Mouse (Mus musculus): ENCODE data around the gene Eda. TPM values are rescaled to one million over a fixed set of nuclear protein-coding genes. Genes with fewer than 3 reads are reported as not detected.

Gene Eda
- not detected in 2 replicates for total RNA-seq (2017)

DNA sequence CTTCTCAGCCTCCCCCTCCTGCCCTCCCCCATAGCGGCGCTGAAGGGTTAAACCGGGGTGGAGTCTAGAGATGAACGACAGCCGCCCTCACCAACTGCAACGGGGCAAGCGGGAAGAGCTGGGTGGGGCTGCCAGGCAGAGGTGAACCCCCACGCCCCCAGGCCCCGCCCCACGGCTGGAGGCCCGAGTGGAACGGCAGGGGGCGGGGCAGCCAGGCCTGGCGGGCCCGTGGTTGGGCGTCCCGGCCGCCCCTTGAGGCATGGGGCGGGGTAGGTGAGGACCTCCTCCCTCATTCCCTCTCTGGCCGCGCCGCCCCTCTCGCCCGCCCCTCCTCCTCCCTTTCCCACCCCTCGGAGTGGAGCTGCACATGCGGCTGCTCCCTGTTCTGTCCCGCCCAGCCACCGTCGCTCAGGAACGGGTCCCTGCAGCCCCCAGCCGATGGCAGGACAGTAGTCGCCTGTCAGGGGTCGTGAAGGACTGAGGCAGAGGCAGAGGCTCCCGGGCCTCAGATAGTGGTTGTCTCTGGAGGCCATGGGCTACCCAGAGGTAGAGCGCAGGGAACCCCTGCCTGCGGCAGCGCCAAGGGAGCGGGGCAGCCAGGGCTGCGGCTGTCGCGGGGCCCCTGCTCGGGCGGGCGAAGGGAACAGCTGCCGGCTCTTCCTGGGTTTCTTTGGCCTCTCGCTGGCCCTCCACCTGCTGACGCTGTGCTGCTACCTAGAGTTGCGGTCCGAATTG lies at the start of gene Eda:
TSS of gene Eda (plus strand) at position 357 of the 735 bp plus-strand sequence.
- ATAC-seq (ENCODE audit: extremely low read depth, insufficient number of reproducible peaks, low FRiP score, poor library complexity, severe bottlenecking): peak; percentile 36; the same call in 1 of the 2 replicates

DNA sequence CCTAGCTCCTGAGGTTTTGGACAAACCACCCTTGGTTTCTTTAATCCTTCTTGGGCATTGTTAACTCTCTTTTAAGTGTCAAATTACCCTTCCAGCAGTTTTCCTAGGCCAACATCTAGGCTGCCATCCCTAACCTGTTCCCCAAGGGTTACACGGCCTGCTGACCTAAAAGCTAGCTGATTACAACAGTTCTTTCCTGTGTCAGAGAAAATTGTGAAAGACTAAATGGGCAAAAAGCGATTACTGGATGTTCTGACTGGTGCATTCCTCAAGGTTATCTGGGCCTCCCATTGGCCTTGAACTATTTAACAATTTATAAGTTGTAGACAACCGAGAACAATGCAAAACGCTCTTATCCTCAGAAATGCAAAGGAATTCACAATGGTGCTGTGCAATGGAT lies 14.4 kb upstream of the Eda start:
- ATAC-seq (ENCODE audit: extremely low read depth, insufficient number of reproducible peaks, low FRiP score, poor library complexity, severe bottlenecking): no peak

DNA sequence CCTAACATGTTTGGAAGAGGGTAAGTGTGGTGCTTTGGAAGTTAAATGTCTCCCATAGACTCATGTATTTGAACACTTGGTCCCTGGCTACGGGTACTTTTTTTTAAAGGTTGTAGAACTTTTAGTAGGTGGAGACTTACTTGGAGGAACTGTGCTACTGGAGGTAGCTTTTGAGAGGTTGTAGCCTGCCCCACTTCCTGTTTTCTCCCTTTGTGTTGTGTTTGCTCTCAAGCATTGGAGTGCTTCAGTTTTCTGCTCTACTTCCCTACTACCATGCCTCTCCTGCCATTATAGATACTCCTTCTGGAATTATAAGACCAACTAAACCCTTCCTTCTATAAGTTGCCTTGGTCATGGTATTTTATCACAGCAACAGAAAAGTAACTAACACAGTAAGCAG lies 5.3 kb upstream of the Eda start:
- ATAC-seq (ENCODE audit: extremely low read depth, insufficient number of reproducible peaks, low FRiP score, poor library complexity, severe bottlenecking): no peak

DNA sequence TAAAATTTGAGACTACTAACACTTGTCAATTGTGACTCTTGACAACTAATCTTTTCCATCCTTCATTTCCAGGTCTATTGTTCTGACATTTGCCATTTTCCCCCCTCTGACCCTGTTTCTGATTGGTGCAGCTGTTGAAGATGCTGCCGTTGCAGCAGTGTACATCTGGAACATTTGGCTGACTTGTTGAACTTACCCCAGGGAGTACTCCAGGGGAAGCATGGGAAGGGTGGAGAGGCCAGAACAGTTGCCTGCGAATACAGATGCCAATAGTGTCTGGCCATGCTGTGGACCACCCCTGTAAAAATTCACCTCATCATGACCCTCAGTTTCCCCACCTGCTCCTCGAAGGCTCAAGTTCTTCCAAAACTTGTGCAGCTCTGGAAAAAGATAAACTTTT lies 1.0 kb upstream of the Eda start:
- no peak for ATAC-seq (ENCODE audit: extremely low read depth, insufficient number of reproducible peaks, low FRiP score, poor library complexity, severe bottlenecking)

DNA sequence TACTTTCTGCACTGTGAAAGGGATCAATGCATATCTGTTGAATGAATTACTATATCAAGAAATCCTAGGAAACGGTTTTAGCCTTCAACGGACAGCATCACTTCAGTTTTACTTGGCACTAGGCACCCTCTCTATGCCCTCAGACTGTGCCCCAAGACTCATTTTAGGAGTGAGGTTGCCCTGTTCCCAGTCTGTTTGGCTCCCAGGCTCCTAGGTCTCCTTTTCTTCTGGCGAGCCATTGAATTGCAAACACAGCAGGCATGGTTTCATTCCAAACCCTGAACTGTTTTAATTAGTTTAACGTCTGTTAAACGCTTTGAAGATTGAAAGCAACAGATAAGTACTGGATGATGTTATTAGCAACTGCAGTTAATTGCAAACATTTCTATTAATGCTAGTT lies 603 bp upstream of the Eda start:
- ATAC-seq (ENCODE audit: extremely low read depth, insufficient number of reproducible peaks, low FRiP score, poor library complexity, severe bottlenecking): no peak

DNA sequence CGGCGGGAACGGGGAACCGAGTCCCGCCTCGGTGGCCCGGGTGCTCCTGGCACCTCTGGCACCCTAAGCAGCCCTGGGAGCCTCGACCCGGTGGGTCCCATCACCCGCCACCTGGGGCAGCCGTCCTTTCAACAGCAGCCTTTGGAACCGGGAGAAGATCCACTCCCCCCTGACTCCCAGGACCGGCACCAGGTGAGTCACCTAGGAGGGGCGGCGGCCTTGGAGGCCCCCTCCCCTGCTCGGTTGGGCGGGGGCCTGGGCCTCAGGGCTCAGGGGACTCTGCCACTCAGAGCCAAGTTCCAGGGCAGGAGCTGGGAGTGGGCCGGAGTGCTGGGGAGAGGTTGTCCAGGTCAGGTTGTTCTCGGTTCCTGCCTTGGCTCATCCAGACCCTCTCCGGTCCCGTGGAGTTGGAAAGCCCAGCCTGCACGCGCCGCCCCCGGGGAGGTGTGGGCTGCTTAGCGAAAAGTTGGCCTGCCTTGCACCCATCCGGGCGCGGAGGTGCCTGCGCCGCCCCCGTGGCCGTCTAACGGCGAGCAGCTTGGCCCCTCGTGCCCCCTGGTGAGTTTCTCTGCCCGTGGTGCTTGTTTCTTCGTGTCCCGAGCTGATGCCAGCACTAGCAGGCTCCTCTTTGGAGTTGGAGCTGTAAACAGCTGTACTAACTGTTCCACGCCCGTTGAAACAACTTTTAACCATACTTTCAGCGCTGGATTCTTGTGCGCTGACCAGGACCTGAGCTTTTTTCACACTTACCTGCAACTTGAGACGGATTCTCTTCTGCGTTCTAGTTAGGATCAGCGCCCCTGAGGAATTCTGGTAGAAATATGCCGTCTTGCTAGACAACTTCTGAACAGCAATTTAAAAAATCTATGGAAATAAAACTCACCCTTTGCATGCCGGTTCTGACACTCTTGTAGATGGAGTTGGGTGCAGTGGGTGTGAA lies 849 bp downstream of the Eda start:
- ATAC-seq (ENCODE audit: extremely low read depth, insufficient number of reproducible peaks, low FRiP score, poor library complexity, severe bottlenecking): no peak

DNA sequence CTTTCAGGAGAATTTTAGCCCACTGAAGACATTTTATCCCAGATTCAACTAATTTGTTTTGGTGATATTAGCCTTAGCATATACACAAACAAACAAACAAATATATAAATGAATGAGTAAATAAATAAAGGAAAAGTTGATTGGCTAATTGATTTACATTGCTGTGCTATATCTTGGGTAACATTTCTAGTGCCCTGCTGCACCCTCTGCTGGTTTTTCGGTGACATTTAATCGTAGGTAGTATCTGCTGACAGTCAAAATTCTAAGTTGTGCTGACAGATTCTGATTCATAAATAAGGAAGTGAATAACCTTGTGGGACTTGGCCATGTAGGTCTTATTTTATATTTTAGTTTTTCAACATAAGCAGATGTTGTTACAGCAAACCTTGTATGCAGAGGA lies 2.9 kb downstream of the Eda start:
- ATAC-seq (ENCODE audit: extremely low read depth, insufficient number of reproducible peaks, low FRiP score, poor library complexity, severe bottlenecking): no peak

DNA sequence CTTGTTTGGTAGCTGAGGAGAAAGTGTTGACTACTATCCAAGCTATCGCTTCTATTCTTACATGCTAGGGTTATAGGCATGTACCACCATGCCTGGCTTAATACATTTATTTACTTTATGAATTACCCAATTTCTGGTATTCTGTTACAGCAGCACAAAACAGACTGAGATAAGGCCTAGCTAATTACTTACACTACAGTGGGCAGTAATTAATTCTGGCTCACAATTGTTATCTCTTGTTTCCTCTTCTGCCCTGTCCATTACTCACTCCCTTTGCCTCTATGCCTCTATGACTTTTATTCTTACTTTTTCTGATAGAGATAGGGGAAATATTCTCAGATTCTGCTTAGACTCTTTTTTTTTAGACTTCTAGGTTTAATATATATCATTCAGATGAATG lies 18.0 kb downstream of the Eda start:
- no peak for ATAC-seq (ENCODE audit: extremely low read depth, insufficient number of reproducible peaks, low FRiP score, poor library complexity, severe bottlenecking)

DNA sequence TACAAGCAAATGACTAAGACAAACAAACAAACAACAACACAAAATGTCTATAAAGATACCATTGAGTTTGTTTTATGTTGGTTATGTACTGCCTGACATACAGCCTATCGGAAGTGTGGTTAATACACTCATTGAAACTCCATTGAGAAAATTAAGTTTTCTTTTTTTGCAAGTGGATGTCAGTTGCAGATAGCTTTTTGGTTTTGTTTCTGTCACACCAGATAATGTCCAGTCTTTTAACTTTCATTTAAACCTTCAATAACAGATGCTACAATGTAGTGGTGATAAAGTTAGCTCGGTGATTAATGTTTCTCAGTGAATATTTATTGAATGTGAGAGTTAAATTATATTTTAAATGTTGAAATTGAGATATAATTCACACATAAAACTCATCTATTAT lies 23.9 kb downstream of the Eda start:
- ATAC-seq (ENCODE audit: extremely low read depth, insufficient number of reproducible peaks, low FRiP score, poor library complexity, severe bottlenecking): no peak

DNA sequence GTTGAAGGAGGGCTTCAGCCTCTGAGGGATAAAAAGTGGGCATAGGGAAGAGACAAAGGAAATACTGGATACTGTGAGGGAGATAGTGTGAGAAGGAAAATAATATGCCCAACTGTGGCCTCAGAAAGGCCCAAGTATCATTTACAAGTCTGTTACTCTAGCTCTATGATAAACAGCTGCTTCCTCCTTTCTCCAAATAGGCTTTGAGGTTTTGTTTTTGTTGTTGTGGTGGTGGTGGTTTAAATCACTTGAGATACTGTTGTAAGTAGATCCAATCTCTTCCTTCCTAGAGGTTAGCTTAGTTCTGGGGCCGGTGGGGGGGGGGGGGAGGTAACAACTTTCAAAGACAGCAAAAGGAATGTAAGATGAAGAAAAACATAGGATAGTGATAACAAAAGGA lies 143.0 kb downstream of the Eda start:
- no peak for ATAC-seq (ENCODE audit: extremely low read depth, insufficient number of reproducible peaks, low FRiP score, poor library complexity, severe bottlenecking)

DNA sequence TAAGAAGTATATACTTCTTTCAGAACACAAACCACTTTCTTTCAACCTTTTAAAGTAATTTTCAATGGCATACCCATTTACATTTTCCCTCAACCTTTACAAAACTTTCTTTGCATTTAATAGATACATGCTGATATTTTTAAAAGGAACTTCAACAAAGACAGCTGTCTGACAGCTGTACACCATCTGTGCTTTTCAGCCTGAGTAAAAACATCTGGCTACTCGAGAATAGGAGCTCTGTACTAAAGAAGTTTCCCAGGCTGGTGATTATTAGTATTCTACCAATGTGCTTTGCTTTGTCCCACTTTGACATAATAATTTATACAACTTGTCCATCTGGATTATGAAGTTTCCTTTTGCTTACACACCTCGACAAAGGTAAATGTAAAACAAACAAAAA lies 219.9 kb downstream of the Eda start:
- ATAC-seq (ENCODE audit: extremely low read depth, insufficient number of reproducible peaks, low FRiP score, poor library complexity, severe bottlenecking): no peak

DNA sequence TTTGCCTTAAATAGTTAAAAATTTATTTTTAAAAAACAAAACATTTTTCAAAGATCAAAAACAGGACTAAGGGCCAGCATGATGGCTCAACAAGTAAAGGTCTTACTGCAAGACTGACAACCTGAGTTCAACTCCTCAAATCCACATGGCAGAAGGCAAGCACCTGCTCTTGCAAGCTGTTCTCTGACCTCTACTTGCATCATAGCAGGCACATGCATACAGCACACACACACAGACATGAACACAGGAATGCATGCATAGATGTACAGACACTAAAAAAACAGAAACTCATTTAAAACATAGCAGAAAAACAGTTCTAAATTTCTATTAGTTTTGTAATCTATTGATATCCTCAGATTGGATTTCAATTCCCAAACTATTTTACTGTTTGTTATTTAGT lies 338.2 kb downstream of the Eda start:
- ATAC-seq (ENCODE audit: extremely low read depth, insufficient number of reproducible peaks, low FRiP score, poor library complexity, severe bottlenecking): no peak

DNA sequence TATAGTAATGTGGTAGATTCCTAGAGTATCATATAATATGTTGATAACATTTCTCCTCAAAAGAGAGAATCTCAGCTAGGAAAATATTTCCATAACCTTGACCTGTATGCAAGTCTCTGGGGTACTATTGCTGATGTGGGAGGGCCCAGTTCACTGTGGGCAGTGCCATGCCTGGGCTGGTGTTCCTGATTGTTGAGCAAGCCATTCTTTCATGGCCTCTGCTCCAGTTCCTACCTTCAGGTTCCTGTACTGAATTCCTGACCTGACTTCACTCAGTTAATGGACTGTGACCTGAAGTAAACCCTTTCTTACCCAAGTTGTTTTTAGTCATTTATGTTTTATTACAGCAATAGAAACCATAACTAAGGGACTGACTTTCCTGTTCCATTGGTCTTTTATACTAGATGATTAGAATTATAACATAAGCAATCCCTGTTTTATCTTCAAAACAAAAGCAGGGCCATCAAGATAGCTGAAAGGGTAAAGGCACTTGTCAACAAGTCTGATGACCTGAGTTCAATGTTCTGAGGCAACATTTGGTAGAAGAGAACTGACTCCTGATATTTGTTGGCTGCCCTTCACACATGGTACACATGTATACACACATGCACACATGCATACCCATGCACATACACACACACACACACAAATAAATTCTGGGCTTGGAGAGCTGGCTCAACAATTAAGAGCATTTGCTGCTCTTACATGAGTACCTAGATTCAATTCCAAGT lies 338.9 kb downstream of the Eda start:
- ATAC-seq (ENCODE audit: extremely low read depth, insufficient number of reproducible peaks, low FRiP score, poor library complexity, severe bottlenecking): no peak

DNA sequence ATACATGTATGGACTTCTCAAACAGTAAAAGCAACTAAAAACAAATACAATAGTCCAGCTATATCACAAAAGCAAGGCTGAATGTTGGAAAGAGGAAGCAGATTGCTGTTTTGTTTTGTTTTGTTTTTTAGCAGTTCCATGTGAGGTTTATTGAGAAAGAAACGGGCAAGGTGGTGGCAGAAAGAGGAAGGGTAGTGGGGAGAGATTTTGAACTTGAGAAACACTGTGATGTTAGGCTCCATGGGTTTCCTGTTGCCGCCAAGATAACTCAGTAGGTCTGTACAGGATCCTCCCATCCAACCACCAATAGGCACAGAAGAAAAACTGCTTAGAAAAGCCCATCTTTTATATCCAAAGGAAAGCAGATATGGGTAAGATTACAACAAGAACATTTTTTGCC lies 365.3 kb downstream of the Eda start:
- ATAC-seq (ENCODE audit: extremely low read depth, insufficient number of reproducible peaks, low FRiP score, poor library complexity, severe bottlenecking): peak; percentile 82

DNA sequence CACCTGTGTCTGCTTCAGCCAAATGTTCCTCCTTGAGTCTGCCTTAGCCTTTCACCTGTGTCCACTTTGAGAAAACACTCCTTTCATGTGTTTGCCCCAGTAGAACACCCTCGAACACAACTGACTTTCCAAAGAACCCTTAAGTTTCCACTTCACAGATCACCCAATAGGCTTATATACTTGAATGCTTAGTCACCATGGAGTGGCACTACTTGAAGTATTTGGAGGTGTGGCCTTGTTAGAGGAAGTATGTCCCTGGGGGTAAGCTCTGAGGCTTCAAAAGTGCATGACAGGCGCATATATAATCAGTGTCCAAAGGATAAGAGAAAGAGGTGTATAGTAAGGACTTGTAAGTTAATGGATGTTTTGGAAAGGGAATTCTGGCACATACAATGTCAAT lies 369.0 kb downstream of the Eda start:
- ATAC-seq (ENCODE audit: extremely low read depth, insufficient number of reproducible peaks, low FRiP score, poor library complexity, severe bottlenecking): peak; percentile 97

DNA sequence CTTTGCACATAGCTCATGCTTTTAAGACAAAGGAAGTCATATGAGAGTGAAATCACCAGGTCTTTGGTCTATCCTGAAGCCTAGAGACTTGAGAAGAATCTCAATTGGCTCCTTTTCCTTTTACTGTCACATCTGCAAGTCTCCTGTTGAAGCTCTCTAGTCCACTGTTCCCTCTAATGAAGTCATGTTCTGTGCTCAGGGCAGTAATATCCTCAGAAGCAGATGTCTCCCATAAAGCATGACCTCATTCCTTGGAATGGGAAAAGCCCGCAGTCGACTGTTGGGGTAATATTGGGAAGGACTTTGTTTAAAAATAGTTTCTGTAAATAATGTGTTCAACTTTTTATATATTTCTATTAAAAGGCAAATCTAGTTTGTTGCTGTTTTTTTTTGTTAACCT lies 381.6 kb downstream of the Eda start:
- ATAC-seq (ENCODE audit: extremely low read depth, insufficient number of reproducible peaks, low FRiP score, poor library complexity, severe bottlenecking): no peak

DNA sequence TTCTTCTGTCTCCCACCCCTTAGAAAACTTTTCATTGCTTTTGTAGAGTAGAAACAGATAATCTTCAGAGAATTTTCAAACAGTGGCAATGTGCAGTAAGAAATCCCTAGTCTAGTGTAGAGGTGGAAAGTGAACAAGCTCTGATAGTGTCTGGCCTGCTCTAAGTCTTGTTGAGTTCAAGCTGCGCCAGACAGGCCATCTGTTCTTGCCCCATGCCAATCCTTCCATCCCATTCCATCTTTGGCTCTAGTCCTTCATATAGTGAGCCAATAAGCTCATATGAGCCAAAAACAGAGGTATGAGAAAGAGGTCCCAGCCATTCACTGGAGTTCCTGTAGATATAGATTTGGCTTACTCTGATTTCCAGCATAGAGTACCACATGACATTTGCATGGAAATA lies 414.5 kb downstream of the Eda start:
- ATAC-seq (ENCODE audit: extremely low read depth, insufficient number of reproducible peaks, low FRiP score, poor library complexity, severe bottlenecking): no peak

DNA sequence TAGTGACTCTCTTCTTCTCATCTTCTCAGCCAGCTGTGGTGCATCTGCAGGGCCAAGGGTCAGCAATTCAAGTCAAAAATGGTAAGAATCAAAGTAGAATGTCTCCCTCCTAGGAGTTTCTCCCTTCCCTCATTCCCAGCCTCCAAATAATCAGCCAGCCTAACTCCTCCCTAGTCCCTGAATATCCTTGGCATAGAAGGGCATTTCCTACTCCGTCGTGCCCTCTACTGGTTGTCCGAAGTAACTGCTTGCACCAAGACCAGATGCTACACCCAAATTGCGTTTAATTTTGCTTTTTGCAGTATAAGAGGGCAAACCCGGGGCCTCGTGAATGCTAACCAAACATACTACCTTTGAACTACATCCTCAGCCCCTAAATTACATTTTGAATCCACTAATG lies 416.9 kb downstream of the Eda start:
- peak; percentile 41; the same call in 1 of the 2 replicates for ATAC-seq (ENCODE audit: extremely low read depth, insufficient number of reproducible peaks, low FRiP score, poor library complexity, severe bottlenecking)

DNA sequence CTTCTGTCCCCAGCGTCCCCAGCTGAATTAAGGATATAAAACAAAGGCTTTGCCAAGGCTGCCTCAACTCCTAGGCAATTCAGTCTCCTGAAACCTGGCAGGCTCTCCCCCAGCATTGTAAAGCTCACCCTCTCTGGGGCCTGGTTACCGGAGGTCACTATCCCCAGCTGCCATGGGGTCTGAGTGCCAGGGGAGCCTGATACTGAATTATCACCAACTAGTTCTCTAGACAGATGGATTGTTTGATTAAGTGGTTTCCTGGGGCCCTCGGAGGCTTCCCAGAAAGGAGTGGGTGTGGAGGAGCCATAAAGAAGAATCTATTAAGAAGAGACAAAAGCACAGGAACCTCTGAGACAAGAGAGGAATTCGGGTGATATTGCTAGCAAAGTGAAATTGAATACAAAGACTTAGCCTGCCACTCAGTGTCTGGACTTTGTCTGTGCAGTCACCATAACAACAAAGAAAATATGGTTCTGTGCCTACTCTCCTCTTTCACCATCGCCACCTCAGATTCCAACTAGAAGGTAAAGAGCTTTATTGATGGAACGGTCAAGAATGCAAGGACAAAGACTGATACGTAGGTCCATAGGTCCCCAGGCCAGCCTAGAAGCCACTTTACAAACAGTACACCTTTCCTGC lies 418.9 kb downstream of the Eda start:
- ATAC-seq (ENCODE audit: extremely low read depth, insufficient number of reproducible peaks, low FRiP score, poor library complexity, severe bottlenecking): no peak
